Mouse (Mus musculus) bone marrow macrophage, adult 2 months (primary cell): ENCODE data around the gene Dnase1l3.

Experiments
- CTCF ChIP-seq: IDR thresholded peaks from 2 replicates; pipeline ENCODE4 v1.5.1; 2012; ENCODE audit warnings: low read depth, mild to moderate bottlenecking, low read length, moderate library complexity
- POLR2A ChIP-seq: IDR thresholded peaks from 2 replicates; pipeline ENCODE4 v1.6.1; 2012; ENCODE audit warnings: mild to moderate bottlenecking, low read depth, low read length, borderline replicate concordance

DNA sequence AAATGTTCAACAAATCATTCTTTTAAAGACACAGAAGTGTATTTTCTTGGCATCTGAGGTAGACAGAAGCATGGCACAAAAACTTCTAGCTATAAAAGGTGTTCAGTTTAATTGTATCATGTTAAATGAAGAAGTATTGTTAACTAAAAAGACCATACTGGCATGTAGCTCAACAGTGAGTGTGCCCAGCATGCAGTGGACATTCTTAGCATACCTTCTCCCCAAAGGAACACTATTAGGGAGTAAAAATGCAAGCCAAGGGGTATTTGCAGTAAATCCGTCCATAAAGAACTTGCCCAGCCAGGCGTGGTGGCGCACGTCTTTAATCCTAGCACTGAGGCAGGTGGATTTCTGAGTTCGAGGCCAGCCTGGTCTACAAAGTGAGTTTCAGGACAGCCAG, 42.0 kb upstream of the Dnase1l3 start:
- no peak for TF ChIP-seq POLR2A
- TF ChIP-seq CTCF, result no peak
